Mouse (Mus musculus) layer of hippocampus, postnatal 14 days (tissue): ENCODE results near the gene Gm4141. TPM values are rescaled to one million over a fixed set of nuclear protein-coding genes. Genes with fewer than 3 reads are reported as not detected.
"Not testable (repeated sequence)": the region's sequence is repeated elsewhere in the genome, so short reads cannot be mapped to it uniquely, and the experiment has no call there.

ENCODE experiments used
- DNase-seq, 2 experiments: peaks; one replicate each; pipeline ENCODE4 v3.0.0; 2021 to 2022; ENCODE audit warnings: low spot score in 2 of 2, mixed read lengths in 1 of 2
- long read RNA-seq, 2 experiments: library from polyadenylated mRNA; stranded (forward); transcript quantifications; one replicate each; pipeline ENCODE4 v2.0.0; 2021
- total RNA-seq, 2 experiments: library from RNA; stranded (reverse); gene quantifications; 2 replicates each; pipeline ENCODE4 v1.2.3; 2021

Gene Gm4141
- total RNA-seq, result not detected
- long read RNA-seq, experiment 1, result 0 reads
- long read RNA-seq, experiment 2, result 0 reads

DNA sequence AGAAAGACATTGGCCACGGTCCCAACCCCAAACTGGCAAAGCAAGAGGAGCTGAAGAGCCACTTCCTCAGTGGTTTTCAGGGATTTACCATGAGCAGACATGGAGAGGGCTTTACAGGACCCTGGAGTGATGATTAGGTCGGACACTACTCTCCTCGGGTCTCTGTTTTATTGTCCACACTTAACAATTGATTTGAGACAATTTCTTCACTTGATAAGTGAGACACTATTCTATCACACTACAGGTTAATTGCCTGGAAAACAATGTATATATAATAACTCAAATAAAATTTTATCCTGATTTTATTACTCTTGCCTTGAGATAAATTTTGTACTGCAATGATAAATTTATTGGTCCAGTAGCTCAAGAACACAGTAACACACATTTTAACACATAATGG, at the start of gene Gm4141:
TSS of gene Gm4141 (minus strand) at position 101 of the 400 bp plus-strand sequence.
- DNase-seq, result not testable (repeated sequence)

DNA sequence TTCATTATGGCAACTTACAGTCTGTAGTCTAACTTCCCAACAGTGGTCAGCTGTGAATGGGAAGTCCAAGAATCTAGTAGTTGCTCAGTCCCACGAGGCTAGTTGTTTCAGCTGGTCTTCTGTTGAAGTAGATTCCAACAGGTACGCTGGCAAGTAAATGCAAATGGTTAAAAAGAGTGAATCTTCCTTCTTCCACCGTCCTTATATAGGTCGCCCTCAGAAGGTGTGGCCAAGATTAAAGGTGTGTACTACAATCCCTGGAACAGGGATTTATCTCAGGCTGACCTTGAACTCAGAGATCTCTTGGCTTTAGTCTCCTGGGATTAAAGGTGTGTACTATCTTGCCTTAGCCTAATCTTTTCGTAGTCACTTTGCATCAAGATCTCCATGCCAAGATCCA, 22.9 kb upstream of the Gm4141 start, which contains the start of gene Gm4513:
TSS of gene Gm4513 (minus strand) at position 101 of the 400 bp plus-strand sequence.
- not testable (repeated sequence) for DNase-seq

DNA sequence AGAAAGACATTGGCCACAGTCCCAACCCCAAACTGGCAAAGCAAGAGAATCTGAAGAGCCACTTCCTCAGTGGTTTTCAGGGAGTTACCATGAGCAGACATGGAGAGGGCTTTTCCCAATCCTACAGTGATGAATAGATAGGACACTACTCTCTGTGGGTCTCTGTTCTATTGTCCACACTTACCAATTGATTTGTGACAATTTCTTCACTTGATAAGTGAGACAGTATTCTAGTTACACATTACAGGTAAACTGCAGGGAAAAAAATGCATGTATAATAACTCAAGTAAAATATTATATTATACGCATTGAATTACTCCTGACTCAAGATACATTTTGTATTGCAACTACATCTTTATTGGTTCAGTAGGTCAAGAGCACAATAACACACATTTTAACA, 30.4 kb downstream of the Gm4141 start, which contains the start of gene Gm5726:
TSS of gene Gm5726 (minus strand) at position 101 of the 400 bp plus-strand sequence.
- DNase-seq, result not testable (repeated sequence)

DNA sequence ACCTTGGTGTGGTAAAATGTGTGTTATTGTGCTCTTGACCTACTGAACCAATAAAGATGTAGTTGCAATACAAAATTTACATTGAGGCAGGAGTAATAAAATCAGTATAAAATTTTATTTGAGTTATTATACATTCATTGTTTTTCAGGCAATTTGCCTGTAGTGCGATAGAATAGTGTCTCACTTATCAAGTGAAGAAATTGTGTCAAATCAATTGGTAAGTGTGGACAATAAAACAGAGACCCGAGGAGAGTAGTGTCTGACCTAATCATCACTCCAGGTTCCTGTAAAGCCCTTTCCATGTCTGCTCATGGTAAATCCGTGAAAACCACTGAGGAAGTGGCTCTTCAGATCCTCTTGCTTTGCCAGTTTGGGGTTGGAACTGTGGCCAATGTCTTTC, 42.5 kb downstream of the Gm4141 start, which contains the start of gene Vmn1r104:
TSS of gene Vmn1r104 (plus strand) at position 301 of the 400 bp plus-strand sequence.
- not testable (repeated sequence) for DNase-seq

Other genes with a start within 250 kb of the Gm4141 start
- gene Gm4133, start 242.2 kb downstream of the Gm4141 start, total RNA-seq, result not detected
- gene Gm5728, start 200.8 kb downstream of the Gm4141 start, total RNA-seq, result not detected
- not detected for gene Vmn1r100, start 158.3 kb downstream of the Gm4141 start, total RNA-seq
- not detected for gene Vmn1r101, start 133.6 kb downstream of the Gm4141 start, total RNA-seq
- not detected for gene Gm10670, start 101.3 kb downstream of the Gm4141 start, total RNA-seq
- not detected for gene Vmn1r103, start 65.7 kb downstream of the Gm4141 start, total RNA-seq
- gene Vmn1r104, start 42.4 kb downstream of the Gm4141 start, total RNA-seq, result not detected
- gene Gm5726, start 30.5 kb downstream of the Gm4141 start, total RNA-seq, result not detected
- gene Gm4513, start 22.8 kb upstream of the Gm4141 start, total RNA-seq, result not detected
- gene Vmn1r107, start 92.7 kb upstream of the Gm4141 start, total RNA-seq, result not detected
- gene Vmn1r111, start 127.0 kb upstream of the Gm4141 start, total RNA-seq, result not detected
- not detected for gene Gm10668, start 154.4 kb upstream of the Gm4141 start, total RNA-seq
- not detected for gene Vmn1r112, start 194.9 kb upstream of the Gm4141 start, total RNA-seq
- gene Vmn1r113, start 211.0 kb upstream of the Gm4141 start, total RNA-seq, result not detected
- not detected for gene Vmn1r114, start 235.9 kb upstream of the Gm4141 start, total RNA-seq